Mouse (Mus musculus) ovary, postnatal 10 days (tissue): ENCODE data around the gene Evc2.
A peak's percentile ranks its signal among the peaks of the same experiment; 100 is the strongest.

ENCODE experiments used
- DNase-seq: peaks from one replicate; pipeline ENCODE4 v3.0.0; 2022; ENCODE audit warnings: low spot score

Gene Evc2

GRCm38 (mm10) chr5:37338288-37338687 lies at the start of gene Evc2:
Gene Evc2 (plus strand): TSS chr5:37338499.
- DNase-seq, result peak; percentile 62

DNA sequence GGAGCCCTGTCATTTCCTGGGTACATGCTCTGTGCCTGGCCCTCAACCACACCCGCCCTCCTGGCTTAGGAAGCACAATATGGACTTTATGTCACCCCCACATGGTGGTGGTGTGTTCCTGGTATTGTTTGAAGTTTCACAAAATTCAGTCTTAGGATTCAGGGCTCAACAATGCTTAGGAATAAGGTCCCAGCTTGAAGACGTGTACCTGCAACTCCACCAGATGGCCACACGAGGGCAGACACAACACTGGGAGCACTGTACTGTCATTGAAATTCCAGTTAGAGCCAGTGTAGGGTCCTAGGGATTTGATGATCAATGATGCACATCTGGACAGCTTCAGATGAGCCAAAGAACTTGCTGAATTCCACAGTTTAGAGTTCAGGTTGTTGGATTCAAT lies 49.1 kb upstream of the Evc2 start:
- DNase-seq, result no peak

GRCm38 (mm10) chr5:37290983-37291382 lies 47.3 kb upstream of the Evc2 start:
- no peak for DNase-seq

DNA sequence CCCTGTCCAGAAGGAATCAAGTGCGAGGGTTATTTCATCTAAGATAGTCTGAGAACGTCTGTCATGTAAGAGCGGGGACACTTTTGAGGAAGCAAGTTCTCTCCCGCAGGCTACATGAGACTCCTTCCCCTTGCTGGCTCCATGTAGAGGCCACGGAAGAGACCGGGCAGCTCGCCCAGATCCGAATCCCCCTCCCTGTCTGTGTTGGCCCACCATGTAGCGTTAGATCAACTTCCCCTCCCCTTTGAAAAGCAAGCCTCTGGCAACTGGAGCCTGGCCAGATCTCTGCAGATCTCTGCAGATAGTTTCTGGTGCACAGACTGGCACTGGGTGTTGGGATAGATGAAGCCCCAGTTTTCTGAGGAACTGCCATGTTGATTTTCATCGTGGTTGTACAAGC lies 41.6 kb upstream of the Evc2 start:
- DNase-seq, result no peak

GRCm38 (mm10) chr5:37298370-37298769 lies 39.9 kb upstream of the Evc2 start:
- no peak for DNase-seq

DNA sequence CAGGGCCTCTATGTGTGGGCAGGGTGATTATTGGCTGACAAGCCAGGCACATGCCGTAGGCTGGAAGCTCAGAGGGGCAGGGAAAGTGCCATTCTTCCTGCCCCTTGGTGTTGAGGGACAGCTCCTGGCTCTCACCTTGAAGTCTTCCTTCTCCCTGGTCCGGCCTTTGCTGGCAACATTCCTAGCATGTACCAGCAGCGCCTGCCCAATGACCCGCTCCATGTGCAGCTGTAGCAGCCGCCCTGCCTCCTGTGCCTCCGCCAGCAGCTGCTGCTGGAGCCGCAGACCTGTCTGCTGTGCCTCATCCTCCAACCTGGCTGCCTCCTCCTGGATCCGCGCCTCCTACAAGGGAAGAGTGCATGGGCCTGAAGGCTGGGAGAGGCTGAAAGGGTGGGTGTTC lies 28.3 kb upstream of the Evc2 start:
- DNase-seq, result no peak

GRCm38 (mm10) chr5:37312980-37313722 lies 25.1 kb upstream of the Evc2 start:
- no peak for DNase-seq

DNA sequence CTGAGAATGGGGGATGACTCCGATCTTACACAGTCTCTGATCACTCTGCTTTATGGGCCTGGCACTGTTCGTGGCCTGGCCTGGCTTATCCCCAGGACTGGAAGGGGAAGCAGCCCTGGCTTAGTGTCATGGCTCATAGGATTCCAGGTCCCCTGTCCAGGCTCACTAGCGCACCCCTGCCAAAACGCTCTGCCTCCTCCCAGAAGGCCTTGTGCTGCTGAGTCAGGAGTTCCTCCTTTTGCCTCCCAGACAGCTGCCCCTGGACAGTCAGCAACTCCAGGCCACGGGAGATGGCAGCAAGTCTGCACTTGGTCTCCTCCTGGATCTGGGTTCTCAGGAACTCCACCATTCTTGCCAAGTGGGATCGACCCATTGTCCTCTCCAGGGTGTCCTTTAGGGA lies 19.6 kb upstream of the Evc2 start:
- no peak for DNase-seq

DNA sequence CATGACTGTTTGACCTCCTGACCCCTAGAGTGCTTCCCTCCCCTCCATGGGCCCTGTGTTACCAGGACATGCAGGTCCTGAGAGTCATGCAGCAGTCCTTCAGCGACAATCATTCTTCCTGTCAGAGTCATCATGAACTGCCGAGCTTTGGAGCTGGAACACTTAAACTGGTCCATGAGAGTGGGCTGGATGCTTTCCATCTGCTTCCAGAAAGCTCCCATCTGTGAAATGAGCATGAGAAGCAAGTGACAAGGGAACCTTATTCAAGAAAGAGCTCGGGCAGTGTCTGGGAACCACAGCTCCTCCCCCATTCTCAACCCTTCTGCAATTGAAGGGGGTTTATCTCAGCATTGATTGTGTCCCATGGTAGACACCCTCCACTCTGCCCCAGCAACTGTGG lies 18.1 kb upstream of the Evc2 start:
- no peak for DNase-seq

DNA sequence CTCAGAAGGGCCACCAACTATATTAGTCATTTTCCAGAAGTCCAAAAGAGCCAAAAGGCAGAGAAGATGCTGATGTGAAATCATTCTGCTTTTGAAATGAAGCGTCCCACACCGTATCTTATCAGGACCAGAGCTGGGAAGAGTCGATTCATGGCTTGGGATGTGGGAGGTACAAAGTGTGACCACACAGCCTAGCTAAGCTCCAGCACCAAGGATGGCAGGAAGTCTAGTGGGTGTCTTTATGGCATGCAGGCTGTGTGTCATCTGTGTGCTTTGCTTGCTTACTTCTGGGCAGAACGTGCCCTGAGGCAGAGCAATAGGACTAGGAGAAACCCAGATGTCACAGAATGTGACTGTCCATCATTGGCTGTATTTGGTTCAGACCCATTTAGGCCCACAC lies 17.5 kb upstream of the Evc2 start:
- DNase-seq, result no peak

DNA sequence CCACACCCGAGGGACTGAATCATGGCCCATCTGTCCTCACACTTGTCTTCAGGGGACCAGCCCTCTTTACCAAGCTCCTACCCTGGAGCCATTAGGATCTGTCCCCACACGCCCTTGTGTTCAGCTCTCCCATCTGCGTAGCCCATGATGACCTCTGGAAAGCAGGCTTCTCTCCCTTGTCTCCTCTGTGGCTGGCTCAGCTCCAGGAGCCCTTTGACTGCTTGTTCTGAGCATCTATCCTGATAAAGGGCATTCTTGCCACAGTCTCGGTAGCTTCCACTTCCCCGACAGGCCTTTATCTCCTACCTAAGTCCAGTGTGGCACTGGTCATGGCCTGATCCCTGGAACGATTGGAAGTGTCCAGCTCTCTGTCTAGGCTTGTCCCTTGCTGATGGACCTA lies 11.6 kb upstream of the Evc2 start:
- no peak for DNase-seq

GRCm38 (mm10) chr5:37330449-37331132 lies 7.7 kb upstream of the Evc2 start:
- DNase-seq, result no peak

DNA sequence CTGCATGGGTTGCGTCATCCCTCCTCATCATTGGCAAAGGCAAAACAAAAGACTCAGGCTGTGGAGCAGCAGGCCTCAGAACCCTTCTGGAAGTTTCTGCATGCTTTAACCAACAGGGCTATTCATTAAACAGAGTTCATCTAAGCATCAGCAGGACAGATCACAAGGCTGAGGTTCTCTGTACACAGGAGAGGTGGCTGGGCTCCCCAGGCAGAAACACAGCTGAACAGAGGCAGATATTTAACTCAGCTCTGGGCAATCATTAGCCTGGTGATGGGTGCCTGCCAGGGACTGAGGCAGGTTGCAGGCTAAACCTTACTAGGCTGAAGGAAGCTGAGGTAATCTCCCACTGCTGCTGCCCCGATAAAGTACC lies 7.2 kb upstream of the Evc2 start:
- no peak for DNase-seq

DNA sequence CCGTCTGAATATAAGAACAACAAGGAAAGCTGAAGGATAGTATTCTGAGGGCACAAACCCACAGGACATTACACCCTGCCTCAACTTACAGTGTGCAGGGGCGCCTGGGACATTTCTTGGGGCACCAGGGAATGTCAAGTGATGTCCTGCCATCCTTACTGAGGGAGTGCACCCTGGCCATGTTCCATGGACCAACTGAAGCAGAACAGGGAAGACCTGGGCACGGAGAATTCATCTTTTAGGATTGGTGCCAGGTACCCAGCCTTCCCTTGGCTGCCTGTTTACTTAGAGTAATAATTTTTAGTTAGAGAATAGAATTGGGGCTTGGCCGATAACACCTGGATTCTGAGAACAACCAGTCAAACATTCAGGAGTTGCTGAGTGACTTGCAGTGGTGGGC lies 6.2 kb upstream of the Evc2 start:
- DNase-seq, result no peak

DNA sequence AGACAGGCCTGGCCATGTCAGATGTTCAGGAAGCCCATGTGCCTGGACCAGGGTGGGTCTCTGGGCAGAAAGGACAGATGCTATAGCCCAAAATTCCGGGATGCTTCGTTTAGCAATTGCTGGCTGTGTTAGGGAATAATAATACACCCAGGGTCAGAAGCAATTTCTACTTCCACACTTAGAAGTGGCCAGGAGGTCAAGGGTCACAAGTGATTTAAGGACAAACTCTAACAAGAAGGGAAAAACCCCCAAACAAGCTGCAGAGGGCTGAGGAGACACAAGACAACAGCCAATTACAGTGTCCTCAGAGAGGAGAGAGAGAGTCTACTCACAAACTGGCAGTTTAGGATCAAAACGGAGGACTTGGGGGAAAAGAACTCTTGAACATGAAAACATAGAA lies 3.2 kb upstream of the Evc2 start:
- DNase-seq, result no peak

GRCm38 (mm10) chr5:37336485-37337105 lies 1.7 kb upstream of the Evc2 start, which contains the start of gene Evc:
Gene Evc (minus strand): TSS chr5:37336894.
- DNase-seq, result peak; percentile 60

DNA sequence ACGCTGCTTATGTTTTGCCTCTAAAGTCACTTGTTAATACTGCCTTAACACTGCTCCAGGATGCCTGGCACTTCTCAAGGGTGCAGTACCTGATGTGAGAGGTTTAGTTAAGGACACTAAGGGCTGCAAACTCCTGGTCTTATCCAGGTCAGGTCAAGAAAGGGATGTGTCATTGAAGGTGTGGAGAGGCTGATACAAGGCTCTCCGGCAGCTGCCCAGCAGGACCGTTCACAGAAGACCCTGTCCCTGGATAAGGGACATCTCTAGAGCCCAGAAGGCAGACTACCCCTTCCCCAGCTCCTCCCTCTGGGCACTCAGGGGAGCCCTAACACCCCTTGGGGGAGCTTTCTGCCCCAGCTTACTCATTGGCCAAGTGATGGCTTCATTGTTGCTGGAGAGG lies 603 bp upstream of the Evc2 start:
- DNase-seq, result no peak

DNA sequence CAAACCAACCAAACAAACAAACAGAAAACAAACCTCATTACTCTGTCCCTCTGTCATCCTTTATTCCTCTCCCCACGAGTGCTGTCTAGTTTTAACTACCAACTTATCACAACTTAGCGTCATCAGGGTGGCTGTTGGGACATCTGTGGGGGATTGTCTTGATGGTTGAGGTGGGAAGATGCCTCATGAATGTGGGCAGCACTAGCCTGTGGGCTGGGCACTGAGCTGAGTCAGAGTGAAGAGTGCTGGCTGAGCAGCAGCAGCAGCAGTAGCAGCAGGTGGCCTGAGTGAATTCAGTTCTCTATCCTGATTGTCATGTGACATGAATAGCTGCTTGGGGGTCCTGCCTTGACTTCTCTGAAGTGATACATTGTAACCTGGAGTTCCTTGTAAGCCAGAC lies 5.7 kb downstream of the Evc2 start:
- DNase-seq, result no peak

DNA sequence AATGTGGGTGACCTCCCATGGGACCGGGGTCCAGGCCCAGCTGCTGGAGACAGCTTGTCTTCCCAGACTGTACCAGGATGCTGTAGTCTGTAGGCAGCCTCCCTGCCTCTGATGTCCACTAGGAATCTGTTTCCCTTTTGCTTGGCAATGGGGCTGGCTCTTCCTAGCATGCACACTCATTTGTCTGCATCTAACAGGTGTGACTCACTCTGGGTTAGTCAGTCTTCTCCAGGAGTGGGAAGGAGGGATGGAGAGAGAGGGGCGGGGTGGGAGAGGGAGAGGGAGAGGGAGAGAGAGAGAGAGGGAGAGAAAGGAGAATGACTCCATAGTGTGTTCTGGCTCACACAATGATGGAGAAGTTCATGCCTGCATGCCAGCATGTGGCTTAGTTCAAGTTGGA lies 13.5 kb downstream of the Evc2 start:
- no peak for DNase-seq

- no peak for DNase-seq
Measured at GRCm38 (mm10) chr5:37354385-37354784, 16.1 kb downstream of the Evc2 start.

DNA sequence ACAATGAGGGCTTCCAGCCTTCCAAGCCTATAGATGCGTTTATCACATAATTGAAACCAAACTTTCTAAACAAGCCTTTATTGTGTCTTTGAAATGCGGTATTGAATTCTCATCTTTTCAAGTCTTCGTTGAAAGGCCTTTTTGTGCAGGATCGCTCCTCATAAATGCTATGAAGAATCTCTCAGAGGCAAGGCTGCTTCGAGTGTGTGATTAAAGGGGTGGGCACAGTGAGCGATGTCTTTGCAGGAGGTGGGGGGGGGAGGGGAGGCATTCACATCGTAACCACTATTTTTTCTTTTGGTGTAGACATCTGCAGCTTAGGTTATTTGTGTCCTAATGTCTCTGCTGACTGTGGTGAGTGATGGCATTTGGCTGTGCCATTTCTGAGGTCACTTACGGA lies 17.7 kb downstream of the Evc2 start:
- DNase-seq, result no peak

- no peak for DNase-seq
Measured at GRCm38 (mm10) chr5:37362618-37363017, 24.3 kb downstream of the Evc2 start.

- DNase-seq, result no peak
Measured at GRCm38 (mm10) chr5:37363284-37363683, 25.0 kb downstream of the Evc2 start.
